Mouse (Mus musculus) 416B (cell line): ENCODE results near the gene Defa36.
"Not testable (repeated sequence)": the region's sequence is repeated elsewhere in the genome, so short reads cannot be mapped to it uniquely, and the experiment has no call there.

Source experiments
- DNase-seq: peaks from one replicate; pipeline ENCODE4 v3.0.0; 2011; ENCODE audit warnings: low read depth

Defa36 gene

GRCm38 (mm10) chr8:21427111-21427510 lies at the start of gene Defa36:
Gene Defa36 (plus strand): TSS chr8:21427411.
- DNase-seq = not testable (repeated sequence)

- not testable (repeated sequence) for DNase-seq
Observed at GRCm38 (mm10) chr8:21378215-21378614, 49.0 kb upstream of the Defa36 start, which contains the start of gene Defa2. Gene Defa2 (plus strand): TSS chr8:21378515.

- DNase-seq = not testable (repeated sequence)
Observed at GRCm38 (mm10) chr8:21391511-21391910, 35.7 kb upstream of the Defa36 start, which contains the start of gene Defa33. Gene Defa33 (plus strand): TSS chr8:21391811.

- not testable (repeated sequence) for DNase-seq
Observed at GRCm38 (mm10) chr8:21456460-21456859, 29.2 kb downstream of the Defa36 start, which contains the start of gene Gm7849. Gene Gm7849 (minus strand): TSS chr8:21456560.
